Mouse (Mus musculus) midbrain, embryonic 12.5 days (tissue): ENCODE results near the gene Papolb. TPM values are rescaled to one million over a fixed set of nuclear protein-coding genes. Genes with fewer than 3 reads are reported as not detected.

Experiments used
- ATAC-seq: fragments of 200-750 bp; cut with Nextera tagmentation; 2 replicates; pipeline ENCODE4 v1.8.0; 2017; ENCODE audit warnings: low read depth, moderate TSS enrichment, moderate library complexity; ENCODE audit not compliant: low FRiP score
- H3K27ac ChIP-seq: fragments of 300-500 bp; sonication (generic); replicated peaks from 2 replicates; pipeline ENCODE4 v1.5.1; 2016; ENCODE audit warnings: mild to moderate bottlenecking
- H3K27me3 ChIP-seq: fragments of 300-500 bp; sonication (generic); 2 replicates; pipeline ENCODE4 v1.6.1; 2016; ENCODE audit warnings: mild to moderate bottlenecking
- H3K36me3 ChIP-seq: fragments of 300-500 bp; sonication (generic); 2 replicates; pipeline ENCODE4 v1.6.1; 2016
- H3K4me1 ChIP-seq: fragments of 300-500 bp; sonication (generic); 2 replicates; pipeline ENCODE4 v1.6.1; 2016
- H3K4me2 ChIP-seq: fragments of 300-500 bp; sonication (generic); replicated peaks from 2 replicates; pipeline ENCODE4 v1.6.1; 2016; ENCODE audit warnings: mild to moderate bottlenecking, moderate library complexity
- H3K4me3 ChIP-seq: fragments of 300-500 bp; sonication (generic); 2 replicates; pipeline ENCODE4 v1.5.1; 2016; ENCODE audit warnings: mild to moderate bottlenecking
- H3K9ac ChIP-seq: fragments of 300-500 bp; sonication (generic); replicated peaks from 2 replicates; pipeline ENCODE4 v1.6.1; 2016; ENCODE audit warnings: mild to moderate bottlenecking, moderate library complexity
- H3K9me3 ChIP-seq: fragments of 300-500 bp; sonication (generic); 2 replicates; pipeline ENCODE4 v1.6.1; 2016; ENCODE audit warnings: mild to moderate bottlenecking
- WGBS: fragments of 180-500 bp; shearing (Covaris S2); methylation state at CpG from one replicate; pipeline ENCODE4 v1.1.7; 2016; 5-methylcytosine and 5-hydroxymethylcytosine counted together
- polyA plus RNA-seq: library from polyadenylated mRNA; unstranded; fragments of >200 nt; fragmentation: Nextera tagmentation; extraction: Ambion mirVana; gene quantifications from 2 replicates; pipeline ENCODE4 v1.2.1, GENCODE M21; 2016

The Papolb gene
- polyA plus RNA-seq, 1 experiment from 2014 or later, result 0.29 TPM

DNA sequence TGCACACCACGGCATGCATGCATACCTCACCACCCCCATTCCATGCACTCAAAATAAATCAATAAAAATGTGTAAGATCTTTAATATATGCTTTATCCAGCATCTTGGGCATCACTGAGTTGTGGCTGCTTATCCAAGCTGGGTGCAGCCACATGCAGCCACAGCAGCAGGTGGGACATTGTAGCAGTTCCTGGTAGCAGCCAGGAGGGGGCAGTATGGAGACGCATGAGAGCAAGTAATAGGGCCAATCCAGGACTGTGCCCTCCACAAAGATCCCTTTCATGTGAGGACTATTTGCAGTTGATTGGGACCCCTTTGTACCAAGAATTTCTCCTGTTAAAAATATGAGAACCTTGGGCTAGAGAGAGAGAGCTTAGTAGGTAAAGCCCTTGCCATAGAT, 47.4 kb downstream of the Papolb start:
- H3K36me3 ChIP-seq, result no peaks in the 10 kb centered on the region
- no peaks in the 10 kb centered on the region for H3K9me3 ChIP-seq
- H3K4me3 ChIP-seq, result no peak overlapping the region
- peaks cover 3% of the 10 kb centered on the region for H3K4me1 ChIP-seq
- H3K27me3 ChIP-seq, result no peaks in the 10 kb centered on the region
- no peak overlapping the region for H3K4me2 ChIP-seq
- ATAC-seq, result no peak
- no peak overlapping the region for H3K27ac ChIP-seq
- 72% methylated on average over 2 of the region's 2 CpGs for WGBS
- no peak overlapping the region for H3K9ac ChIP-seq

DNA sequence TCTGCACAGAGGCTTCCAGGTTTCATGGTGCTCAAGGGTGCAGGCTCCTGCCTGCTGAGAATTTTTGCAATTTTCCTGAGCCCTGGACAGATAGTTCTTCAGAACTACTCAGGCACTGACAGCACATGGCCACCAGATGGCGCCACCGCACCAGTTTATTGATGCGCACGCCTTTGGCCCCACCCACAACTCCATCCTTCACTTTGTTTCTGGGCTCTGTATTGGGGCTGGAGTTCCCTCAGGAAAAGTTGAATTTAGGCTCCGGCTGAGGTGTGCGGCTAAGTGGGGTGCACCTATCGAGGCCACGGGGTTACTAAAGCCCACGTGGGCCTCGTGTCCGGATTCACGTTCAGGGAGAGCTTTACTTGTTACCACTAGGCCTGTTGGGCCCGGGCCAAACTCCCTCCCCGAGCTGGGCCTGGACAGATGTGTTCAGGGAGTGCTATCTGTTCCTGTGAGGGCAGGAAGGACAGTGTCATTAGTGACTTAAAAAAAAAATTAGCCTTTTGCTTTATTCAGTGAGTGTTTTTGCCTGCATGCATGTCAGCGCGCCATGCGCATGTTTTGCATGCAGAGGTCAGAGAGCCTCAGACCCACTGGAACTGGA, 50.9 kb downstream of the Papolb start:
- 31% methylated on average over 17 of the region's 17 CpGs for WGBS
- H3K4me2 ChIP-seq, result peak overlapping the region; percentile 23; the same call in 1 of the 2 replicates
- ATAC-seq, result peak; percentile 47
- H3K4me1 ChIP-seq, result peaks cover 3% of the 10 kb centered on the region
- H3K27me3 ChIP-seq, result no peaks in the 10 kb centered on the region
- peaks cover 14% of the 10 kb centered on the region; the same call in 1 of the 2 replicates for H3K36me3 ChIP-seq
- no peaks in the 10 kb centered on the region for H3K9me3 ChIP-seq
- no peak overlapping the region for H3K27ac ChIP-seq
- no peak overlapping the region for H3K4me3 ChIP-seq
- no peak overlapping the region for H3K9ac ChIP-seq

DNA sequence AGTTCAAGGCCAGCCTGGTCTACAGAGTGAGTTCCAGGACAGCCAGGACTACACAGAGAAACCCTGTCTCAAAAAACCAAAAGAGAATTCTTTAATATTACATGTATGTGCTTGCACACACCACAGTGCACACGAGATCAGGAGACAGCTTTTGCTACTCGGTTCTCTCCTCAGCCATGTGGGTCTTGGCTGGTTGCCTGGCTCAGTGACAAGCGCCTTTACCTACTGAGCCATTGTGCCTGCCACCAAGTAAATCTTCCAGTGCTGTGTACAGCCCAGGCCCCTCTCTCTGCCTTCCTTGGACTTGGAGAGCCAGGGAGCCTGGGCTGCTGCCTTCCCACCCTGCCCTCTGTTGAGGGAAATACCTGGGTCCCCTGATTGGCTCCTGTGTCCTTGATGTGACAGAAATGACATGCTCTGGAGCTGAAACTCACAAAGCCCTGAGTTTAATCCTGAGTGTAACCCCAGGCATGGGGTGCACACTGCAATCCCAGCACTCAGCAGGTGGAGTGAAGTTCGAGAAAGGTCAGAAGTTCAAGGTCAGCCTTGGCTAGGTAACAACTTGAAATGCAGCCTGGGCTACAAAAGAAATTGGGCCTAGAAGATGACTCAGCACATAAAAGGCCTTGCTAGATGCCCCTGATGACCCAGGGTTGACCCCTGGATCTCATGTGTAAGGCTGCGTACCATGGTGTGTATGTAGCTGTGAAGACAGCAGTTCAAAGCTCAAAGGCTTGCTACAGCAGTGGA, 51.8 kb downstream of the Papolb start:
- Histone ChIP-seq H3K4me1 (peaks cover 7% of the 10 kb centered on the region), H3K27ac (no peak overlapping the region), H3K9me3 (no peaks in the 10 kb centered on the region), H3K27me3 (no peaks in the 10 kb centered on the region), H3K4me3 (no peak overlapping the region), H3K4me2 (no peak overlapping the region), H3K36me3 (peaks cover 14% of the 10 kb centered on the region; the same call in 1 of the 2 replicates), H3K9ac (no peak overlapping the region)
- WGBS, result 86% methylated on average over 5 of the region's 5 CpGs
- ATAC-seq, result no peak

DNA sequence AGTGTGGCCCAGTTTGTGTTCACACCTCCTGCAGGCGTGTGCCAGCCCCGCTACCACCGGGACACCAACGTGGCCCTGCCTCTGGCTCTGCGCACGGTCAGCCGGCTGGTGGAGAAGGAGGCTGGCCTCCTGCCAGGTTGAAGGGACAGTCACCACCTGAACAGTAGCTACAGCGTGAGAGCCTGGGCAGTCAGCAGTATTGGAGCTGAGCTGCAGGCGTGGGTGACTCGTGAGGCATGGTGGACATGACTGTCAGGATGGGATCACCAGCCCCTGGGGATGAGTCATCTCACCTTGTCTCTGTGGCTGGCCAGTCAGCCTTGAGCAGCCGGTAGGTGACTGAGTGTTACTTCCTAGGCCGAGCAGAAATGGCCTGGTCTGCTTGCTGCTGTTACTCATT, 52.5 kb downstream of the Papolb start:
- Histone ChIP-seq H3K4me1 (peaks cover 7% of the 10 kb centered on the region), H3K4me2 (no peak overlapping the region), H3K27me3 (no peaks in the 10 kb centered on the region), H3K9ac (no peak overlapping the region), H3K4me3 (no peak overlapping the region), H3K27ac (no peak overlapping the region), H3K9me3 (no peaks in the 10 kb centered on the region), H3K36me3 (peaks cover 14% of the 10 kb centered on the region; the same call in 1 of the 2 replicates)
- ATAC-seq, result no peak
- 91% methylated on average over 12 of the region's 12 CpGs for whole genome bisulfite sequencing

Other genes with a start within 250 kb of the Papolb start
- gene Foxk1, start 128.6 kb downstream of the Papolb start, polyA plus RNA-seq, result 7.6 and 9.6 TPM in 2 replicates
- gene Ap5z1, start 66.1 kb downstream of the Papolb start, polyA plus RNA-seq, result 14.4 and 14.5 TPM in 2 replicates
- 5.2 and 8.3 TPM in 2 replicates for gene Radil, start 21.0 kb upstream of the Papolb start, polyA plus RNA-seq
- 10.4 and 11.4 TPM in 2 replicates for gene Mmd2, start 78.7 kb upstream of the Papolb start, polyA plus RNA-seq
- 65.1 and 67.6 TPM in 2 replicates for gene Wipi2, start 97.6 kb upstream of the Papolb start, polyA plus RNA-seq
- gene Slc29a4, start 162.4 kb upstream of the Papolb start, polyA plus RNA-seq, result 49.3 and 50.3 TPM in 2 replicates